Mouse (Mus musculus) heart, embryonic 16.5 days (tissue): ENCODE results near the gene Clk4. TPM values are rescaled to one million over a fixed set of nuclear protein-coding genes. Genes with fewer than 3 reads are reported as not detected.

Experiments
- ATAC-seq: fragments of 200-750 bp; cut with Nextera tagmentation; replicated peaks from 2 replicates; pipeline ENCODE4 v1.8.0; 2017; ENCODE audit warnings: moderate number of reproducible peaks; ENCODE audit not compliant: insufficient read depth, low FRiP score; ENCODE audit errors: extremely low read depth
- H3K27ac ChIP-seq: fragments of 300-500 bp; sonication (generic); 2 replicates; pipeline ENCODE4 v1.5.1; 2014; ENCODE audit warnings: mild to moderate bottlenecking, low read length, control low read depth, moderate library complexity
- H3K27me3 ChIP-seq: fragments of 300-500 bp; sonication (generic); 2 replicates; pipeline ENCODE4 v1.6.1; 2014; ENCODE audit warnings: low read length, mixed read lengths; ENCODE audit not compliant: control insufficient read depth, insufficient read depth
- H3K36me3 ChIP-seq: fragments of 300-500 bp; sonication (generic); 2 replicates; pipeline ENCODE4 v1.6.1; 2014; ENCODE audit not compliant: control insufficient read depth, insufficient read depth
- H3K4me1 ChIP-seq: fragments of 300-500 bp; sonication (generic); 2 replicates; pipeline ENCODE4 v1.6.1; 2014; ENCODE audit warnings: low read length, mixed read lengths; ENCODE audit not compliant: control insufficient read depth, insufficient read depth
- H3K4me2 ChIP-seq: fragments of 300-500 bp; sonication (generic); 2 replicates; pipeline ENCODE4 v1.6.1; 2014; ENCODE audit warnings: low read depth, mild to moderate bottlenecking, control low read depth, low read length
- H3K4me3 ChIP-seq: fragments of 300-500 bp; sonication (generic); 2 replicates; pipeline ENCODE4 v1.5.1; 2014; ENCODE audit warnings: mild to moderate bottlenecking, control low read depth, low read length
- H3K9ac ChIP-seq: fragments of 300-500 bp; sonication (generic); 2 replicates; pipeline ENCODE4 v1.6.1; 2014; ENCODE audit warnings: low read length, control low read depth
- H3K9me3 ChIP-seq: fragments of 300-500 bp; sonication (generic); replicated peaks from 2 replicates; pipeline ENCODE4 v1.6.1; 2016; ENCODE audit warnings: low read length; ENCODE audit not compliant: control insufficient read depth
- WGBS: fragments of 180-500 bp; shearing (Covaris S2); extraction: QIAGEN DNeasy Blood & Tissue Kit; methylation state at CpG from one replicate; pipeline ENCODE4 v1.1.7; 2014; 5-methylcytosine and 5-hydroxymethylcytosine counted together
- polyA plus RNA-seq: library from polyadenylated mRNA; unstranded; fragments of >200 nt; fragmentation: Nextera tagmentation; extraction: Ambion mirVana; gene quantifications from 2 replicates; pipeline ENCODE4 v1.2.1, GENCODE M21; 2015

Clk4 gene
- polyA plus RNA-seq = 73.6 and 82.3 TPM in 2 replicates

DNA sequence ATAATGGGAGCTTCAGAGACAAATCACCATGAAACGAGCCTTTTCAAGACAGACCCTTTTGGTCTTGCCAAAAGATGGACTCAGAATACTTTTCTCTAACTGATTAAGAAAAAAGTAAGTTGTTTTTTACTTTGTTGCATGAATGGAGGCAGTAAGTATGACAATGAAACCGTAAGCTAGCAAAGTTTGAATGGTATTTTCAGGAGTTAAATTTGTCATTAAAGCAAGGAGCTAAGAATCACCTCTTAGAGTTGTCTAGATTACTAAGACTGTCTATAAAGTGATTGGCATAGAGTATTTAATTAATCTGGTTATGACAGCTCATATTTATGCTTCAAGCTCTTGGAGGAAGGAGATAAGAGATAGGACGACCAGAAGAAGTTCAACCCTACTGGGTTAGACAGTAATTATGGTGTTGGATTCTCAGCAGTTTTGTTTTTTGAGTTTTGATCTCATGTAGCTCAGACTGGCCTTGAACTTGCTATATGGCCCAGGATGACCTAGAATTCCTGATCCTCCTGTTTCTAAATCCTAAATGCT lies at the start of gene Clk4:
Gene Clk4 (plus strand): TSS at position 51 of the 540 bp plus-strand sequence.
- peak within 1 kb of the TSS; percentile 95 for H3K27ac ChIP-seq
- H3K4me1 ChIP-seq = peaks cover 25% of the 10 kb centered on the region
- 75% methylated on average over 3 of the region's 3 CpGs for WGBS
- no peak for ATAC-seq
- no peaks in the 10 kb centered on the region for H3K27me3 ChIP-seq
- H3K36me3 ChIP-seq = no peaks in the 10 kb centered on the region
- H3K4me3 ChIP-seq = peak within 1 kb of the TSS; percentile 83
- H3K9me3 ChIP-seq = no peaks in the 10 kb centered on the region
- peak within 1 kb of the TSS; percentile 84 for H3K4me2 ChIP-seq
- H3K9ac ChIP-seq = peak within 1 kb of the TSS; percentile 96

DNA sequence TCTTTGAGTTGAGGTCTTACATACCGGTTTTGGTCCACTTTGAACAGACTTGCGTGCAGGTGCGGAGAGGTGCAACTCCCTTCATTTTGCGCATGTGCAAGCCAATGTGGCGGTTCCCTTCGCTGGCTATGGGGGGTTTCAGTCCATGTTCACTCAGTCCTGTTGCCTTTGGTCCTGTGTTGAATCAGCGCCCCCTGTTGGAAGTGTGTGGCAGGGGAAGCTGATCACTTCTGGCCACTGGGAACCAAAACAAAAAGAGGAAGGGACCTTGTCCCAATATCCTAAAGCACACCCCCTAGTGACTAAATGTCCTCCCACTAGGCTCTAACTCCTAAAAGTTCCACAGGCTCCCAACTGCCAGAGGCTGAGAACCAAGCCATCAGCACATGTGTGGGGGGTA lies 47.5 kb upstream of the Clk4 start:
- Histone ChIP-seq H3K27me3 (no peaks in the 10 kb centered on the region), H3K36me3 (no peaks in the 10 kb centered on the region), H3K4me3 (no peak overlapping the region), H3K27ac (no peak overlapping the region), H3K9ac (no peak overlapping the region), H3K4me2 (no peak overlapping the region), H3K9me3 (no peaks in the 10 kb centered on the region), H3K4me1 (no peaks in the 10 kb centered on the region)
- WGBS = 88% methylated on average over 7 of the region's 7 CpGs
- ATAC-seq = no peak

DNA sequence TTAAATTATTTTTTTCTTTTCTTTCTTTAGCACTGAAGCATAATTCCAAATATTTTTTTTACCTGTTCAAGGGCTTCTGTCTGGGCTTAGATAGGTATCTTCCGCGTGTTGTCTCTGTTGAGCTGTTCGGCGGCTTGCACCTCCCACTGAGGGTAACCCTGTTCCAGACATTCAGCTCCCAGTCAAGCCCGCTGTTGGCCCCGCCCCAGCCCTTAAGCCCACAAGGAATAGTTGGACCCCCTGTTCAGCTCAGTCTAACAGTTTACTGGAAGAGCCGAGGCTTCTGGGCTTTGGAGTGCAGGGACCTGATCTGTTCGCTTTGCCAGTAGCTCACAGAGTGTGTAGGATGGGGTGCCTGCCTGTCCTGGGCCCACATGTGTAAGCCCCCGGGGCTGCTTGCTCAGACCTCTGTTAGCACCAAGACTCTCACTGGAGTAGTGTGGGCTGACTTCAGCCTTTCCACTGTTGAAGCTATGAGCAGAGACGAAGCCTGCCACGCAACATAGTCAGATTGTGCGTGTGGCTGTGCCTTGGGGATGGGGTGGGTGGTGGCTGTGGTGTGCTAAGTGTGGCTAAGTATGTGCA lies 42.0 kb upstream of the Clk4 start:
- Histone ChIP-seq H3K9ac (no peak overlapping the region), H3K36me3 (no peaks in the 10 kb centered on the region), H3K4me3 (no peak overlapping the region), H3K27ac (no peak overlapping the region), H3K4me1 (no peaks in the 10 kb centered on the region), H3K9me3 (no peaks in the 10 kb centered on the region), H3K27me3 (no peaks in the 10 kb centered on the region), H3K4me2 (no peak overlapping the region)
- no peak for ATAC-seq
- WGBS = 78% methylated on average over 12 of the region's 12 CpGs

DNA sequence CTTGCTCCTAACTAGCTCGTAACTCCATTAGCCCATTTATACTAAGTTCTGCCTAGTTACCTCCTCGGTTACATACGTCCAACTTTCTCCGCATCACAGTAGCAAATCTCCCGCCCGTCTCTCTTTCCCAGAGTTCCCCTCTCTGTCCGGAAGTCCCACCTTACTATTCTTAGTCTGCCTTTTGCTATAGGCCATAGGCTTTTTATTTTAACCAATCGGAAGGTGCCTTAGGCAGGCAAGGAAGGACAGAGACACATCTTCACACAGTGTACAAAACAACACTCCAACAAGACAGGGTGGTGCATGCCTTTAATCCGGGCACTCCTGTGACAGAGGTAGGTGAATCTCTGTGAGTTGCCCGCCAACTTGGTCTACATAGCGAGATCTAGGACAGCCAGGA lies 41.2 kb upstream of the Clk4 start, which contains the start of gene Gm12569:
Gene Gm12569 (plus strand): TSS at position 166 of the 400 bp plus-strand sequence.
- 87% methylated on average over 11 of the region's 11 CpGs for WGBS

DNA sequence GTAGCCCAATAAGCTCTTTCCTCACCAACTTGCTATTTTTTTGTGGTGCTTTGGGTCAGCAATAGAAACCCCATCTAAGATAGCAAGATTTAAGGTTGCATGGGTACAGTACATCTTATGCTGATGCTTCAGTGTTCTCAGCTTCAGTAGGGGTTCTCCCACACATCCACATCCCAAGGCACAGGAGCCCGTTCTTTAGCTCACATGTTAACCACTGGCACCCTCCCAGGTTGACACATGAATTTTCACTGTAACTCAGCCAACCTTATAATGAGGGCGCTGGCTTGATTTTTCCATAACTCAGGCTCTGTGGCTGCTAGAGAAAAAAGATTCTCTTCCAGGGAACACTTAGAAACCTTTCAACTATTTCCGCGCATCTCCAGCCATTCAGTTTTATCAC lies 34.4 kb upstream of the Clk4 start:
- Histone ChIP-seq H3K36me3 (no peaks in the 10 kb centered on the region), H3K4me2 (no peak overlapping the region), H3K9me3 (no peaks in the 10 kb centered on the region), H3K4me3 (no peak overlapping the region), H3K9ac (no peak overlapping the region), H3K27ac (no peak overlapping the region), H3K4me1 (no peaks in the 10 kb centered on the region), H3K27me3 (no peaks in the 10 kb centered on the region)
- 84% methylated on average over 4 of the region's 4 CpGs for WGBS
- ATAC-seq = no peak

More for the DNA sequence above, 41.2 kb upstream of the Clk4 start, which contains the start of gene Gm12569:
- Histone ChIP-seq H3K9me3 (no peaks in the 10 kb centered on the region), H3K4me1 (no peaks in the 10 kb centered on the region), H3K4me2 (no peak within 1 kb of the TSS), H3K36me3 (no peaks in the 10 kb centered on the region), H3K27me3 (no peaks in the 10 kb centered on the region), H3K4me3 (no peak within 1 kb of the TSS), H3K27ac (no peak within 1 kb of the TSS), H3K9ac (no peak within 1 kb of the TSS)
- ATAC-seq = no peak

DNA sequence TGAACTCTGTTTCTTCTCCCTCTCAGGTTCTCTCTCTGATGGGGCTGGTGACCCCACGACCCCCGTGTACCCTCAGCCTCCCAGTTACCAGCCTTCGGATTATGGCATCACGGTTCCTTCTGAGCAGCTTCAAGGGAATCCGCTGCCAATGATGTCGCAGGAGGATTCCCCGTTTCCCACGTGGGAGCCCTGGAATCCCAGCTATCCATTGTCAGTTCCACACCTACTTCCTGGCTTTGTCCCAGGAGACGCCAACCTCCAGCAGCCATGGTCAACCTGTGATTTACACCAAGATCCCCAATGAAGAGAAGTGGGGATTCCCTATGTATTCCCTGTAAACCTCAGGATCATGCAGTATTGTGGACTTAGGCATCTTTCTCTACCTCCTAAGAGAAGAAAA lies 26.9 kb upstream of the Clk4 start:
- H3K9ac ChIP-seq = no peak overlapping the region
- H3K4me2 ChIP-seq = no peak overlapping the region
- no peak overlapping the region for H3K4me3 ChIP-seq
- H3K36me3 ChIP-seq = no peaks in the 10 kb centered on the region
- no peaks in the 10 kb centered on the region for H3K4me1 ChIP-seq
- ATAC-seq = no peak
- no peaks in the 10 kb centered on the region for H3K9me3 ChIP-seq
- H3K27ac ChIP-seq = no peak overlapping the region
- WGBS = 83% methylated on average over 9 of the region's 9 CpGs
- no peaks in the 10 kb centered on the region for H3K27me3 ChIP-seq

DNA sequence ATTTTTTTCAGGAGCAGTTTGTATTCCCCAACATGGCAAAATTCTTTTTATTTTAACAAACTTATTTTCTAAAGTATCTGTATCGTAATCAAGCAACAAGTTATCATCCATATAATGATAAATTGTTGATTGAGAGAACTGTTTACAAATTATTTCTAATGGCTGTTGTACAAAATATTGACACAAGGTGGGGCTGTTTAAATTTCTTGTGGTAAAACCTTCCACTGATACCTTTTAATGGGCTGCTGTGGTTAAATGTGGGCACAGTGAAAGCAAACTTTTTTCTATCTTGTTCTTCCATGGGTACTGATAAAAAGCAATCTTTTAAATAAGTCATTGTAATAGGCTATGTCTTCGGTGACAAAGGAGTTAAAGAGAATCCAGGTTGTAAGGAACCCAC lies 18.6 kb upstream of the Clk4 start:
- Histone ChIP-seq H3K36me3 (no peaks in the 10 kb centered on the region), H3K4me2 (no peak overlapping the region), H3K9me3 (no peaks in the 10 kb centered on the region), H3K27me3 (no peaks in the 10 kb centered on the region), H3K4me3 (no peak overlapping the region), H3K9ac (no peak overlapping the region), H3K27ac (no peak overlapping the region), H3K4me1 (no peaks in the 10 kb centered on the region)
- WGBS = 75% methylated on average over 2 of the region's 2 CpGs
- ATAC-seq = no peak

DNA sequence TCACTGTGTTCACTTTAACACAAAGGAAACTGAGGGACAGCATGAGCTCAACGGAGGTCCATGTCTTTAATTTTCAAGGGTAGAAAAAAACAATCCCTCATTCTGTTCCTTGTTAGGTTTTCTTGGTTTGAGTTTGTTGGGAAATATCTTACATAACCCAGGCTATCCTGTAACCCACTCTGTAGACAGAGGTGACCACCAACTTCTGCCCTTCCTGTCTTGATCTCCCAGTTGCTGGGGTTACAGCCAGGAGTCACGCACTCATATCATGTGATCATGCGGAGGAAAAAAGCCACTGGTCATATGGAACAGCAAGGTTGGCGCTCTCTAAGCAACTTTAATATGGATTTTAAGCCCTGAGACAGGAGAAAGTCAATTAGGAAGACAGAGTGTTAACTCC lies 4.5 kb upstream of the Clk4 start:
- H3K9me3 ChIP-seq = no peaks in the 10 kb centered on the region
- no peak overlapping the region for H3K4me3 ChIP-seq
- 83% methylated on average over 4 of the region's 4 CpGs for WGBS
- H3K4me2 ChIP-seq = no peak overlapping the region
- no peak for ATAC-seq
- no peaks in the 10 kb centered on the region for H3K27me3 ChIP-seq
- no peak overlapping the region for H3K9ac ChIP-seq
- H3K4me1 ChIP-seq = no peaks in the 10 kb centered on the region
- H3K36me3 ChIP-seq = no peaks in the 10 kb centered on the region
- no peak overlapping the region for H3K27ac ChIP-seq

DNA sequence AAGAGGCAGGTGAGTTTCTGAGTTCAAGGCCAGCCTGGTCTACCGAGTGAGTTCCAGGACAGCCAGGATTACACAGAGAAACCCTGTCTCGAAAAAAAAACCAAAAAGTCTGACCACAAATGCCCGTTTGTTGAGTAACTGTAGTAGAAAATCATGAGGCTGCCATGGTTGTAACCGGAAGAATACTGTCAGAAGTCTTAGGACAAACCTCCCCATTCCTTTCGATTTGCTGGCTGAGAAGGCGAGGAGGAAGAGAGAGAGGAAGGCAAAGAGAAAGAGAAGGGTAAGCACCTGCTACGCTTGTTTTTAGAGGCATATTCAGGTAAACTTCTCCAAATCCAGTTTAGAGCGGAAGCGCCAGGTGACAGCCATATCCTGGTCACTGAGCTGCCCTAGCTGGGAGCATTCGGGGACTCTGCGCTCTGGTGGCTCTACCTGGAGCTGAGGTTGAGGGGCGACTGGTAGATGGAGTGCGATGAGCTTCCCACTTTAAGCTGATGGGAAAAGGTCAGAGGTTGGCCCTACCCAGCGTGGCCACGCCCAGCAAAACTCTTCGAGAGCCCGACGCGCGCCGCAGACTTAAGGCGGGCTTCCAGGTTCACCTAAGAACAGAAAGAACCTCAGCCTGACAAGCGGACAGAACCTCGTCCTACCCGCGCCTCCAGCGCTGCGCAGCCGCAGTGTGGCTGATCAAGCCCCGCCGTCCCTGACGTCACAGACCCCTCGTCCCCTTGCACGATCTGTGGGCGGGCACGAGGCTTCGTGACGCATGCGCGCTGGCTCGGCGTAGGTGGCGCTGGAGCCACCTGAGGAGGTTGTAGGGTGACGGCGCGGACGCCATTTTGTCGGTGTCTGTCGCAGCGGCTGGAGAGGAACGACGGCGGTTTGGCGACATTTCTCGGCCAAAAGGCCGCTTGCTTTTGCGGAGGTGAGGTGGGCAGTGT lies 1.1 kb downstream of the Clk4 start, which contains the start of gene BC049762:
Gene BC049762 (minus strand): TSS at position 705 of the 944 bp plus-strand sequence.
- H3K27ac ChIP-seq = peak within 1 kb of the TSS; percentile 95

More for the DNA sequence above, 1.1 kb downstream of the Clk4 start, which contains the start of gene BC049762:
- 7% methylated on average over 57 of the region's 57 CpGs for WGBS
- Histone ChIP-seq H3K27me3 (no peaks in the 10 kb centered on the region), H3K4me3 (peak within 1 kb of the TSS; percentile 83), H3K9me3 (no peaks in the 10 kb centered on the region), H3K36me3 (no peaks in the 10 kb centered on the region), H3K4me2 (peak within 1 kb of the TSS; percentile 90), H3K4me1 (peaks cover 25% of the 10 kb centered on the region), H3K9ac (peak within 1 kb of the TSS; percentile 96)
- ATAC-seq = peak; percentile 99
